In genomic region chr7:58399145-58399604, GRCm38 (mm10) we compare ENCODE assay signal across 8 mouse cellular contexts.
DNase-seq lines count a peak whose midpoint lies in the region; ATAC-seq lines count a peak whose summit lies in the region.

No protein-coding gene starts in this region.

- WGBS in embryonic facial prominence, embryonic 10.5 days: 0% methylated on average over 21 of the region's 21 CpGs
- 0% methylated on average over 21 of the region's 21 CpGs for WGBS in intestine, embryonic 15.5 days

- H3K27me3 ChIP-seq in embryonic facial prominence, embryonic 10.5 days (replicated peaks; ENCODE audit: low read depth, poor library complexity, severe bottlenecking): no peaks in the 10 kb centered on the region
- no peaks in the 10 kb centered on the region for H3K27me3 ChIP-seq in intestine, embryonic 15.5 days (replicated peaks)

- peak; percentile 98 for ATAC-seq in intestine, embryonic 15.5 days
- ATAC-seq in megakaryocyte-erythroid progenitor cell, adult 5-6 weeks (replicated peaks; ENCODE audit: low FRiP score, low TSS enrichment, poor library complexity, severe bottlenecking): peak; percentile 93

- H3K9me3 ChIP-seq in embryonic facial prominence, embryonic 10.5 days: no peaks in the 10 kb centered on the region
- H3K9me3 ChIP-seq in intestine, embryonic 15.5 days: no peaks in the 10 kb centered on the region

- peaks cover 13% of the 10 kb centered on the region for H3K4me1 ChIP-seq in embryonic facial prominence, embryonic 10.5 days
- 0 out of 2 replicates have a peak, but pooled peaks cover 3% of the 10 kb centered on the region for H3K4me1 ChIP-seq in intestine, embryonic 15.5 days (replicated peaks)

- H3K4me3 ChIP-seq in embryonic facial prominence, embryonic 10.5 days: peak overlapping the region; percentile 63
- peak overlapping the region; percentile 53 for H3K4me3 ChIP-seq in intestine, embryonic 15.5 days (replicated peaks)

- intact Hi-C loops in left cerebral cortex, postnatal 14 days (cut with DNase I): loop anchor here (10.0 kb wide), 2 partner anchors 144 to 884 kb away; partner anchors contain the start of gene Gabra5

- no peaks in the 10 kb centered on the region for H3K36me3 ChIP-seq in embryonic facial prominence, embryonic 10.5 days (replicated peaks)
- H3K36me3 ChIP-seq in intestine, embryonic 15.5 days: no peaks in the 10 kb centered on the region

- H3K9ac ChIP-seq in intestine, embryonic 15.5 days: peak overlapping the region; percentile 57

- H3K4me2 ChIP-seq in intestine, embryonic 15.5 days (replicated peaks): peak overlapping the region; percentile 64

- peak overlapping the region; percentile 90 for H3K27ac ChIP-seq in embryonic facial prominence, embryonic 10.5 days (replicated peaks)
- peak overlapping the region; percentile 92 for H3K27ac ChIP-seq in intestine, embryonic 15.5 days

- DNase-seq in adrenal gland, postnatal 14 days: peak; percentile 95
- peak; percentile 93 for DNase-seq in embryonic facial prominence, embryonic 10.5 days (ENCODE audit: low spot score)
- peak; percentile 78 to 88 for DNase-seq in gastrocnemius, postnatal 4 days (ENCODE audit: low spot score in 2 of 2)
- DNase-seq in left cerebral cortex, postnatal 14 days (ENCODE audit: low spot score in 2 of 2): peak; percentile 95 to 98
- peak; percentile 93 for DNase-seq in right cerebral cortex, postnatal 14 days
- peak; percentile 92 for DNase-seq in urinary bladder, postnatal 25 days (ENCODE audit: low spot score)

Comparison
In these comparisons a context has a peak if more than half of its experiments do, and no peak if none do; other contexts are left out.
1. Peak in every context shown above with its lines: DNase-seq, ATAC-seq, H3K4me3 ChIP-seq and H3K27ac ChIP-seq.